Mouse (Mus musculus) MN1 (cell line): ENCODE results near the gene Smg6.
"Not testable (repeated sequence)": the region's sequence is repeated elsewhere in the genome, so short reads cannot be mapped to it uniquely, and the experiment has no call there.

Experiments used
- DNase-seq: peaks from one replicate; pipeline ENCODE4 v3.0.0-alpha.2; 2016; ENCODE audit warnings: low spot score

Gene Smg6

GRCm38 (mm10) chr11:74996482-74996881 lies 70.9 kb downstream of the Smg6 start:
- DNase-seq = no peak

DNA sequence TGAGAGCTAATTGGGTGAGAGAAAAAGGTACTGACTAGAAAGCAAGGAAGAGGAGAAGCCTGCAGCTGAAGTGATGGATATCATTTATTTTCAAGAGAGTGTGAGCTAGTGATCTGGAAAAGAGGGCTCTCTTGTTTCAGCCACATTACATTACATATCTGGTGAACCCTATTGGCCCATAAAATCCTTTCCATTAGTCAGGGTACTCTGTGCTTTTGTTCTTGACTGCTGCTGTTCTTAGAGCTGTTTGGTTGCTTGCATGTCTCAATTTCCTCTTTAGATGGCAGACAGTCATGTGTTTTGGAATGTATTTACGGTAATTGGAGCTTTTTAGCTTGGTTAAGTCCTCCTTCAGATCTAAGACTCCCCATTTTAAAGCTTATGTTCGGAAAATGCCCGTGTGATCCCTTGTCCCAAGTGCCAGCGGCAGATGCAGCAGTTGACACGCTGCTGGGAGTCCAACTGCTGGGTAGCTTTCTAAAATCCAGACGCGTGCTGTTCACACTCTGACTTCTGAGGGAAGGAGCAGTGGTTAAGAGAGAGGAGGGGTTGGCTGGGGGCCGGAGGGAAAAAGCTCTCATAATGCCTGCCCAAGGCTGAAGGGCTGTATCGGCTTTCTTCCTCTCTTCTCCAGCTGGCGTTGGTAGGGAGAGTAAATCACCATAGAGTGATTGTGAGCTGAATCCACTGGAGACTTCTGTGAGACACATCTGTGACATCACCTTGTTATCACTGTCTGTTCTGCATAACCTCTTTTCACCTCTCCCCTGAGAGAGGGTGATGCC lies 75.4 kb downstream of the Smg6 start:
- DNase-seq = no peak

GRCm38 (mm10) chr11:75008270-75008669 lies 82.6 kb downstream of the Smg6 start:
- no peak for DNase-seq

GRCm38 (mm10) chr11:75009537-75009936 lies 83.9 kb downstream of the Smg6 start:
- DNase-seq = not testable (repeated sequence)

GRCm38 (mm10) chr11:75012997-75013694 lies 87.5 kb downstream of the Smg6 start:
- DNase-seq = peak; percentile 20

- no peak for DNase-seq
Measured at GRCm38 (mm10) chr11:75013764-75014695, 88.4 kb downstream of the Smg6 start.

DNA sequence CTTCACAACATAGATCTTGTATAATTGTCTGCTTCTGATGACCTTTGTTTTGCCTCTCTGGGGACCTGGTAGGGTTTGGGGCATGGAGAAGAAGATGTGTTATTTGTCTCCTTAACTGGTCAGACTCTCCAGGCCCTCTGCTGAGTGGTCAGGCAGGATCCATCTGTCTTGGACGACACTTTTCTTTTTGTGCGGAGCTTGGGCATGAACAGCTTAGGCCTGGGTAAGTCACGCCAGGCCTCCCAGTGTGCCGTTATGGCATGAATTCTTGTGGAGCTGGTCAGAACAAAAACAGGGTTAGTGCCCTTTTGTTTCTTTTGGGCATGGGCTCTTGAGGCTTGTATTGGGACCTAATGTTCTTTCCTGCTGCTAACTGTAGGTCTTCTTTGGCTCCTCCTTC lies 89.2 kb downstream of the Smg6 start:
- DNase-seq = no peak

DNA sequence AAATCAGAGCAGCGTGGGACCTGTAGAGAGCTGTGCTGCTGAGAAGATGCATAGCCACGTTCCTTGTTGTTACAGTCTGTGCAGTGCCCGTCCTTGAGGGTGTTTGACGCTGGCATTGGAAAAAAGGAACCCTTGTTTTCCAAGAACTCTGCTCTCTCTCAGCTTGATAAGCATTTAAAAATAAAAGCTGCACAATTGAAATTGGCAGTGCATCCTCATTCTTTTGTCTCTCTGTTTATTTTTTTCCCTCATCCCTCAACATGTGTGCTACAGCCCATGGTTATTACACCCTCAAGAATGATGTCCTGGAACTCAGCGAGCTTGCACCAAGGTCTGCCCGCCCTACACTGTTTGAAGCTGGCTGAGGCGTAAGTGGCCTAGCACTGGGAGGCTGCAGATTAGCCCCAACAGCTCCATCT lies 89.8 kb downstream of the Smg6 start:
- DNase-seq = no peak

DNA sequence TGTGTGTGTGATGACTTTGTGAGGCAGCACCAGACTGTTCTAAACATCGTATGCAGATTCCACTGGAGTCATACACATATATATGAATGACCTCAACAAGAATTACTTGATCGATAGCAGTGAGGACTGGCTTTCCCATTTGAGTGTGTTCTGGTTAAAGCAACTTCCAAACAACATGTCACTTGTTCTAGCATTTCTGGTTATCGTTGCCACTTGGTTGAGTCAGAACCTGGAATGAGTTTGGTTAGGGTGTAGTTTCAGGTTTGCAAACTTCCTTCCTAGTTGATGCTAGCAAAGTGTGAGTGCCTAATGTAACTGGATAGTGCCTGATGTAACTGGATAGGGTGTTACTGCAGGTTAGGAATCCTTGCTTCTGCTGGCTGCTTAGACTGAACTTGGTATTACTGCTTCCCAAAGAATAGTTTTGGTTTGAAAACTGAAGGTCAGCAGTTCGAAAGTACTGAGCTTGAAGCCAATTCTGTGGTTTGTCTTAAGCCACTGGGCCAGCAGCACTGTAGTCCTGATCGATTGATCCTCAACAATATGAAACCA lies 90.8 kb downstream of the Smg6 start:
- no peak for DNase-seq

GRCm38 (mm10) chr11:75017831-75018230 lies 92.2 kb downstream of the Smg6 start:
- no peak for DNase-seq

DNA sequence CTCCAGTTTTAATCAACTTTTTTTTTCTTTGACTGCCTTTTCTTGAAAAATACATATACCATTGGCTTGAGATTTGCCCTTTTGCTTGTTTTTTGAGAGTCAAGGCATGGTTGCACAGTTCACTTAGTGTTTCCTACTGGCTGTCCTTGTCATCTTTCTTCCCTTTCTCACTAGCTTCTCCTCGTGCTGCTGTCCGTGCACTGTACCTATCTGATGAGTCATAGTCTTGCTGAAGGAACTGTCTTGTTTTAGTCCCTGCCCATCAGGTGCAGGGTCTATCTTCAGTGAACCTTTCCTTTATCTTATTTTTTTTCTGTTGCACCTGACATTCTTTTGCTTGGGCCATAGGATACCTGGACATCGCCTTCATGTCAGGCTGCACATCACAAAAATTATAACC lies 101.4 kb downstream of the Smg6 start:
- DNase-seq = no peak

- peak; percentile 52 for DNase-seq
Measured at GRCm38 (mm10) chr11:75027616-75028015, 102.0 kb downstream of the Smg6 start.

DNA sequence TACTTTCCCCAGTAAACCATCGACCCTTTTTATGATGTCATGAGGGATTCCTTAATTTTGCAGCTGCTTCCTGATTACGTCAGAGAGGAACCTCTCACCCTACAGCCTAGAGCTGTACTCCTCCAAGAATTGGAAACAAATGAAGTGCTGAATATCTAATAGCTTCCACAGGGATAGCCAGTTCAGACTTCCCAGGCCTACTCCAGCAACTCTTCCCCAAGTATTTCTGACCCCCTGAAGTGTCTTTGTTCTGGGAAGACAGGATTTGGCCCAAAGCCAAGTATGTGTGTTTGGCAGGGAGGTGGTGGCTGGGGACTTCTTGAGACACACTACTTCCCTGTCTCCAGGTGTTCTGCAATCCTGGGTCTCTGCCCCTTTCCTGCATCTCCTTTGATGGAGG lies 105.6 kb downstream of the Smg6 start:
- DNase-seq = no peak

- DNase-seq = no peak
Measured at GRCm38 (mm10) chr11:75032946-75033345, 107.3 kb downstream of the Smg6 start.

DNA sequence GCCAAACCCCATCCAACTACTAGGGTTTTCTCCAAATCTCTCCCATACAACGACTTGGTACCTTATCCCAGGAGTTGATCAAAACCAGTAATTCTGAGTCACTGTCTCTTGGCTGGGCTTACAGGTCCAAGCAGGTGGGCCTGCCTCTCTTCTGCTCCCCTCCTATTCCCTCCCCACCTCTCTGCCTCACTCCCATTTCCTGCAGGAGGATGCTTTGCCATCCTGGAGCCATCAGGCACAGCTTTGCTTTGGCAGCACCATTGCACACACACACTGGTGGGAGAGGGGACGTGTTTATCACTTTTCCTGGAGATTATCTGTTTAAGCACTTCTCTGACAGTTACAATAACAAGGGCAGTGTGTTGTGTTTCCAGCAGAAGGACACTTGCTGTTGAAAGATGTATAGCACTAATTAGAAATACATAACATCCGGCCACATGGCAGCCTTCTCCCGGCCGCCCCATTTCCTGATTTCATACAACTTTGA lies 108.0 kb downstream of the Smg6 start:
- no peak for DNase-seq

- no peak for DNase-seq
Measured at GRCm38 (mm10) chr11:75034104-75034503, 108.5 kb downstream of the Smg6 start.

DNA sequence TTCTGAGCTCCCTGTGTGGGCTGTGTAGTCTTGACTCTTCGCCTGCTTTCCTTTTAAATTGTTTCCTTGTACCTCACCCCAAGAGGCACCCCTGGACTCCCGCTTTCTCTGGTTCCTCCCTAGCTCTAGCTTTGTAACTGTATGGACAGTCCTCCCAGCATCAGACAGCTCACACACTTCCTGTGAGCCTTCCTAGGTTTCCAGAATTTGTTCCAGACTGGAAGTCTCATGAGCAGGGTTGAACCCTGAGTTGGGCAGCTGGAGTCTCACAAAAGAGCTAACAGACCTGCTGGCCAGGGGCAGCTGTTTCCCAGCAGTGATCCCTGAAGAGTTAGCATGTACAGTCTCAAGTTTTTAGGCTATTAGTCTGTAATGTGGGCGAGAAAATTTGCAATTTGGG lies 118.7 kb downstream of the Smg6 start:
- no peak for DNase-seq

DNA sequence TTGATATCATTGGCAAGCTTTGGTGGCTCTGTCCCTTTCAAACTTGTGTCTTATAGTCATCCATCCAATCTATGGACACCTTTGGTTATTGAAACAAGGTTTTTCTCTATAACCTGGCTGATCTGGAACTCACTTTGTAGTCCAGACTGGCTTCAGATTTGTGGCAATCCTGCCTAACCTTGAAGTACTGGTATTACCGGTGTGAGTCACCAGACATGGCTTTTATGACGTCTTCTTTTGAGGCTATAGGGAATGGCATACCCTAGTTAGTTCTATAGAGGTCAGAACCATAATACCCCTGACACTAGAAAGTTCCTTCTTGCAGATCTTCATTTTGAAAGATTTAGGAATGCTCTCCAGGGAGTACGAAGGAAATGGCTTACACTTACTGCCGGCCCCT lies 120.2 kb downstream of the Smg6 start:
- DNase-seq = no peak

GRCm38 (mm10) chr11:75046638-75047037 lies 121.0 kb downstream of the Smg6 start:
- DNase-seq = no peak

DNA sequence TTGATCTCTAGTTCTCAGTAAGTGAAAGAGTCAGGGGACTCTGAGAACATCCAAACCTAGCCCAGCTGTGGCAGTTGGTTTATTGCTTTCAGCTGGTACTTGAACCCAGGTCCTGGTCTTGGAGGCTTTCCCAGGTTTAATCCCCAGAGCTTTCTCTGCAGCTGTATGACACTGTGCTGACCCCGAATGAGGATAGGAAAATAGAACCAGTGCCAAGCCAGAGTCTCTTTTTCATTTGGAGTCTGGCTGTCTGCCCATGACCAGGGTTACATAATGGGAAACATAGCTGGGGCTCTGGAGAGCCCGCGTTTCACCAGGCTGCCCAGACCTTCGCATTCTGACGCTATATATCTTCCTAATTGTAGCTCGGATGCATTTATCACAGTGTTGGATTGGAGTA lies 121.4 kb downstream of the Smg6 start:
- DNase-seq = peak; percentile 74

- DNase-seq = no peak
Measured at GRCm38 (mm10) chr11:75047736-75048407, 122.2 kb downstream of the Smg6 start.
